Mouse (Mus musculus) erythroblast, embryonic 14.5 days (primary cell): ENCODE results near the gene Fgfr2.

Source experiments
- GATA1 ChIP-seq: IDR thresholded peaks from 2 replicates; pipeline ENCODE4 v1.6.1; 2012; ENCODE audit warnings: low read length, inconsistent platforms, mixed read lengths
- TAL1 ChIP-seq: IDR thresholded peaks from 3 replicates; pipeline ENCODE4 v1.6.1; 2012; ENCODE audit warnings: low read length, inconsistent platforms, mixed read lengths

DNA sequence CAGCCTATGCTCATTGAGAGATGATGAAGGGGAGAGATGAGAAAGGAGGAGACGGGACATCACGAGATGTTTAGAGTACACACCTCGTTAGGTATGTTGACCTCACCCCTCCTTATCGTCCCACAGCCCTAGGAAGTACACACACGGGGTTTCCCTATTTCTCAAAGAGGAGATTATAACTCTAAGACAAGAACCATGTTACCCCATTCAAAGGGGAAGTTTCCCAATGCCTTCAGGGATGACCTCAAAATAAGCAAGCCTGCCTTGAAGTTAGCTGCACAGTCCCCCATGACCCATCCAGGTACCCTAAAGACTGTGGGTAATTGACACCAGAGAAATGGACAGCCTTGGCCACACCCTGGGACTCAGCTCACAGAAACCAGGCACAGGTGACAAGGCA, 657.3 kb downstream of the Fgfr2 start:
- no peak for TF ChIP-seq GATA1
- no peak for TF ChIP-seq TAL1
